Mouse (Mus musculus) midbrain, embryonic 16.5 days (tissue): ENCODE results near the gene Pfn3. TPM values are rescaled to one million over a fixed set of nuclear protein-coding genes. Genes with fewer than 3 reads are reported as not detected.

Experiments
- ATAC-seq: fragments of 200-750 bp; cut with Nextera tagmentation; 2 replicates; pipeline ENCODE4 v1.8.0; 2017; ENCODE audit warnings: moderate TSS enrichment
- H3K27ac ChIP-seq: fragments of 300-500 bp; sonication (generic); 2 replicates; pipeline ENCODE4 v1.5.1; 2014; ENCODE audit warnings: mild to moderate bottlenecking, low read length, mixed read lengths
- H3K27me3 ChIP-seq: fragments of 300-500 bp; sonication (generic); 2 replicates; pipeline ENCODE4 v1.6.1; 2014; ENCODE audit warnings: low read depth, low read length, mixed read lengths; ENCODE audit not compliant: control insufficient read depth, insufficient read depth
- H3K36me3 ChIP-seq: fragments of 300-500 bp; sonication (generic); 2 replicates; pipeline ENCODE4 v1.6.1; 2014; ENCODE audit warnings: mild to moderate bottlenecking, low read length, moderate library complexity, mixed read lengths; ENCODE audit not compliant: control insufficient read depth, insufficient read depth
- H3K4me1 ChIP-seq: fragments of 300-500 bp; sonication (generic); 2 replicates; pipeline ENCODE4 v1.6.1; 2014; ENCODE audit warnings: mild to moderate bottlenecking, low read length, mixed read lengths; ENCODE audit not compliant: control insufficient read depth, insufficient read depth
- H3K4me2 ChIP-seq: fragments of 300-500 bp; sonication (generic); 2 replicates; pipeline ENCODE4 v1.6.1; 2014; ENCODE audit warnings: mild to moderate bottlenecking, low read length, mixed read lengths
- H3K4me3 ChIP-seq: fragments of 300-500 bp; sonication (generic); 2 replicates; pipeline ENCODE4 v1.5.1; 2014; ENCODE audit warnings: low read depth, mild to moderate bottlenecking, low read length, moderate library complexity, mixed read lengths
- H3K9ac ChIP-seq: fragments of 300-500 bp; sonication (generic); 2 replicates; pipeline ENCODE4 v1.6.1; 2014; ENCODE audit warnings: low read depth, low read length, mixed read lengths
- H3K9me3 ChIP-seq: fragments of 300-500 bp; sonication (generic); replicated peaks from 2 replicates; pipeline ENCODE4 v1.6.1; 2014; ENCODE audit warnings: mild to moderate bottlenecking, low read length, mixed read lengths; ENCODE audit not compliant: control insufficient read depth, poor library complexity, severe bottlenecking
- WGBS: fragments of 180-500 bp; shearing (Covaris S2); extraction: QIAGEN DNeasy Blood & Tissue Kit; methylation state at CpG from one replicate; pipeline ENCODE4 v1.1.7; 2014; 5-methylcytosine and 5-hydroxymethylcytosine counted together
- polyA plus RNA-seq: library from polyadenylated mRNA; unstranded; fragments of >200 nt; fragmentation: Nextera tagmentation; extraction: Ambion mirVana; gene quantifications from 2 replicates; pipeline ENCODE4 v1.2.1, GENCODE M21; 2015

The Pfn3 gene
- polyA plus RNA-seq, 1 experiment from 2014 or later, result 0.98 TPM

GRCm38 (mm10) chr13:55378907-55379580, 36.0 kb downstream of the Pfn3 start:
- Histone ChIP-seq H3K27me3 (peaks cover 34% of the 10 kb centered on the region), H3K4me2 (no peak overlapping the region), H3K9me3 (no peaks in the 10 kb centered on the region), H3K4me1 (no peaks in the 10 kb centered on the region), H3K4me3 (no peak overlapping the region), H3K9ac (no peak overlapping the region), H3K36me3 (no peaks in the 10 kb centered on the region), H3K27ac (no peak overlapping the region)
- WGBS, result 9% methylated on average over 32 of the region's 32 CpGs
- ATAC-seq, result no peak

- Histone ChIP-seq H3K36me3 (no peaks in the 10 kb centered on the region), H3K27me3 (peaks cover 37% of the 10 kb centered on the region), H3K9ac (no peak overlapping the region), H3K27ac (no peak overlapping the region), H3K4me3 (no peak overlapping the region), H3K4me2 (no peak overlapping the region), H3K9me3 (no peaks in the 10 kb centered on the region), H3K4me1 (no peaks in the 10 kb centered on the region)
- no peak for ATAC-seq
- WGBS, result 65% methylated on average over 2 of the region's 2 CpGs
These were observed 39.2 kb downstream of the Pfn3 start for GRCm38 (mm10) chr13:55375877-55376276.

GRCm38 (mm10) chr13:55374206-55374924, 40.7 kb downstream of the Pfn3 start:
- Histone ChIP-seq H3K9me3 (no peaks in the 10 kb centered on the region), H3K9ac (no peak overlapping the region), H3K27me3 (peaks cover 23% of the 10 kb centered on the region), H3K27ac (no peak overlapping the region), H3K36me3 (no peaks in the 10 kb centered on the region), H3K4me1 (no peaks in the 10 kb centered on the region), H3K4me2 (no peak overlapping the region), H3K4me3 (no peak overlapping the region)
- ATAC-seq, result no peak
- 69% methylated on average over 6 of the region's 6 CpGs for WGBS

- 58% methylated on average over 5 of the region's 5 CpGs for WGBS
- Histone ChIP-seq H3K4me1 (no peaks in the 10 kb centered on the region), H3K9me3 (no peaks in the 10 kb centered on the region), H3K27me3 (peaks cover 7% of the 10 kb centered on the region), H3K9ac (no peak overlapping the region), H3K4me3 (no peak overlapping the region), H3K4me2 (no peak overlapping the region), H3K36me3 (no peaks in the 10 kb centered on the region), H3K27ac (no peak overlapping the region)
- ATAC-seq, result no peak
These were observed 43.3 kb downstream of the Pfn3 start for GRCm38 (mm10) chr13:55371740-55372139.

GRCm38 (mm10) chr13:55371007-55371681, 43.9 kb downstream of the Pfn3 start:
- WGBS, result 71% methylated on average over 8 of the region's 8 CpGs
- H3K36me3 ChIP-seq, result no peaks in the 10 kb centered on the region
- H3K27me3 ChIP-seq, result peaks cover 7% of the 10 kb centered on the region
- no peak for ATAC-seq
- H3K9ac ChIP-seq, result no peak overlapping the region
- H3K4me1 ChIP-seq, result no peaks in the 10 kb centered on the region
- H3K4me2 ChIP-seq, result no peak overlapping the region
- H3K9me3 ChIP-seq, result no peaks in the 10 kb centered on the region
- no peak overlapping the region for H3K27ac ChIP-seq
- no peak overlapping the region for H3K4me3 ChIP-seq

- H3K4me2 ChIP-seq, result no peak overlapping the region
- H3K27ac ChIP-seq, result no peak overlapping the region
- no peak for ATAC-seq
- H3K4me1 ChIP-seq, result no peaks in the 10 kb centered on the region
- H3K4me3 ChIP-seq, result no peak overlapping the region
- WGBS, result 70% methylated on average over 3 of the region's 3 CpGs
- no peaks in the 10 kb centered on the region for H3K9me3 ChIP-seq
- H3K27me3 ChIP-seq, result peaks cover 7% of the 10 kb centered on the region
- no peaks in the 10 kb centered on the region for H3K36me3 ChIP-seq
- H3K9ac ChIP-seq, result no peak overlapping the region
These were observed 44.8 kb downstream of the Pfn3 start for GRCm38 (mm10) chr13:55370234-55370633.

GRCm38 (mm10) chr13:55369531-55370114, 45.4 kb downstream of the Pfn3 start, which contains the start of gene Rgs14:
Gene Rgs14, plus strand, starts transcription at chr13:55369732.
- WGBS, result 62% methylated on average over 13 of the region's 13 CpGs
- Histone ChIP-seq H3K4me2 (no peak within 1 kb of the TSS), H3K27me3 (peaks cover 7% of the 10 kb centered on the region), H3K9ac (no peak within 1 kb of the TSS), H3K27ac (no peak within 1 kb of the TSS), H3K4me3 (no peak within 1 kb of the TSS), H3K4me1 (no peaks in the 10 kb centered on the region), H3K9me3 (no peaks in the 10 kb centered on the region), H3K36me3 (no peaks in the 10 kb centered on the region)
- ATAC-seq, result no peak

GRCm38 (mm10) chr13:55368401-55368800, 46.6 kb downstream of the Pfn3 start:
- H3K9me3 ChIP-seq, result no peaks in the 10 kb centered on the region
- no peak overlapping the region for H3K27ac ChIP-seq
- no peak overlapping the region for H3K9ac ChIP-seq
- ATAC-seq, result no peak
- H3K36me3 ChIP-seq, result no peaks in the 10 kb centered on the region
- whole genome bisulfite sequencing, result 80% methylated on average over 7 of the region's 7 CpGs
- H3K27me3 ChIP-seq, result no peaks in the 10 kb centered on the region; the same call in none of the 2 replicates
- no peak overlapping the region for H3K4me3 ChIP-seq
- no peaks in the 10 kb centered on the region for H3K4me1 ChIP-seq
- no peak overlapping the region for H3K4me2 ChIP-seq
